Mouse (Mus musculus) liver, adult 2 months (tissue): ENCODE data around the gene Ubl5.

Source experiments
- CTCF ChIP-seq: fragments of 200-500 bp; IDR thresholded peaks from 2 replicates; pipeline ENCODE4 v1.5.1; 2011; ENCODE audit warnings: low read depth, low read length, control low read depth
- POLR2A ChIP-seq: fragments of 200-500 bp; IDR thresholded peaks from 2 replicates; pipeline ENCODE4 v1.6.1; 2011; ENCODE audit warnings: low read length, control low read depth; ENCODE audit not compliant: insufficient read depth; ENCODE audit errors: extremely low read depth

DNA sequence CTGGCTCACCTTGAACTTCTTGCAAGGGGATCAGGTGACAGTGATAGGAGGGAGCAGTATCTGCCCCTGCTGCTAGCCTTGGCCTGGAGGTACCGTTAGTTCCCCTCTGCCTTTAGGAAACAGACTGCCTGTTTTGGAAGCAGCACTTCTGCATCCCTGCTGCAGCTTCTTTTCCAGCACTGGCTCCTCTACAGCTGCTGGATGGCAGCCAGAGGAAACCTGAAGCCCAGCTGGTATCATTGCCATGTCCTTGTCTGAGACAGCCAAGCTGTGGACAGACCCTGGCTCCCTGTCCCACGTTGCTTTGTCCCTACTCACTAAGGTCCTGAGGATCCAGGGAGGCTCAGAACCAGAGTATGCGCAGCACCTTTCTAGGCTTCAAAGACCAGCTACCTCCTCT lies 14.9 kb downstream of the Ubl5 start:
- TF ChIP-seq POLR2A (no peak), CTCF (no peak)
